In the genomic region with DNA sequence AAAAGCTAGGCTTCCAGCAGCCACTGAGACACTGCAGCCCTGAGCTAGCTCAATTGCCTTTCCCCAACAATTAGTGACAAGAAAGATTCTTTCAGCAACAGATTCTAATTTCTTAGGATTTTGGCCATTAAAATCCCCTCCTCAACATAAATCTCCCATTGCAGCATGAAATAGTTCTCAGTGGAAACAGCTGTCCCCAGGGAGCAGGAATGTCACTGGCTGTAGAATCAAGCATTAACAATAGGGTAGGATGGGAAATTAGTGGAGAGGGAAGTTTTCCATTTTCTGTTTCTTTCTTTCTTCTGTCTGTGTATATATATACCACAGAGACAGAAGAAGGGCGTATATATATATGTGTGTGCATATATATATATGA, we compare ENCODE assay signal across 11 mouse cellular contexts. TPM values are rescaled to one million over a fixed set of nuclear protein-coding genes. Genes with fewer than 3 reads are reported as not detected.
A peak's percentile ranks its signal among the peaks of the same experiment; 100 is the strongest.
DNase-seq lines count a peak whose midpoint lies in the region; ATAC-seq and TF ChIP-seq lines count a peak whose summit lies in the region.
"Had no signal": no experiment of that assay in that cellular context is flagged by ENCODE, and none has a peak within 500 bp of the region (broad histone marks: within the 10 kb centered on the region; RNA-seq: fewer than 3 reads in every experiment).

No protein-coding gene starts in this region.

- ATAC-seq in forebrain, embryonic 16.5 days, result no peak
- no peak for ATAC-seq in forebrain, embryonic 11.5 days (replicated peaks; ENCODE audit: low FRiP score)
- ATAC-seq: forebrain, embryonic 15.5 days had no signal

- no peaks in the 10 kb centered on the region for H3K9me3 ChIP-seq in forebrain, embryonic 16.5 days (ENCODE audit: control insufficient read depth, low read length)
- H3K9me3 ChIP-seq in forebrain, embryonic 11.5 days (ENCODE audit: control insufficient read depth, low read length), result no peaks in the 10 kb centered on the region
- H3K9me3 ChIP-seq: forebrain, embryonic 15.5 days; midbrain, embryonic 12.5 days had no signal

- no peaks in the 10 kb centered on the region for H3K36me3 ChIP-seq in kidney, adult 2 months (ENCODE audit: control insufficient read depth, insufficient read depth, low read length)
- no peaks in the 10 kb centered on the region for H3K36me3 ChIP-seq in forebrain, embryonic 16.5 days (ENCODE audit: control insufficient read depth, insufficient read depth)
- no peaks in the 10 kb centered on the region for H3K36me3 ChIP-seq in forebrain, embryonic 11.5 days (ENCODE audit: control insufficient read depth, insufficient read depth, low read length)
- H3K36me3 ChIP-seq: forebrain, embryonic 15.5 days; midbrain, embryonic 12.5 days had no signal

- no peak overlapping the region for H3K4me3 ChIP-seq in kidney, adult 2 months (ENCODE audit: insufficient read depth, low read depth, low read length)
- no peak overlapping the region for H3K4me3 ChIP-seq in brown adipose tissue, adult 24 weeks (ENCODE audit: insufficient read depth, low read depth, low read length)
- H3K4me3 ChIP-seq in embryonic fibroblast, embryonic 13.5 days (ENCODE audit: insufficient read depth, low read length), result no peak overlapping the region
- H3K4me3 ChIP-seq in forebrain, embryonic 16.5 days (replicated peaks; ENCODE audit: low read length), result no peak overlapping the region
- no peak overlapping the region for H3K4me3 ChIP-seq in forebrain, embryonic 11.5 days (ENCODE audit: low read depth, low read length)
- H3K4me3 ChIP-seq: forebrain, embryonic 15.5 days; midbrain, embryonic 12.5 days had no signal

- peak; percentile 66 for DNase-seq in kidney, adult 2 months
- DNase-seq in kidney, adult 18-20 months, result no peak
- peak; percentile 59 to 61 for DNase-seq in kidney, postnatal 25 days
- no peak for DNase-seq in thymus, postnatal 14 days
- DNase-seq in forebrain, embryonic 11.5 days (ENCODE audit: low spot score), result no peak
- DNase-seq: thymus, postnatal 36 days had no signal

- H3K9ac ChIP-seq in forebrain, embryonic 16.5 days (replicated peaks; ENCODE audit: low read depth, low read length), result no peak overlapping the region
- no peak overlapping the region for H3K9ac ChIP-seq in forebrain, embryonic 11.5 days (ENCODE audit: low read length)
- H3K9ac ChIP-seq: forebrain, embryonic 15.5 days; midbrain, embryonic 12.5 days had no signal

- no peak overlapping the region for H3K4me2 ChIP-seq in forebrain, embryonic 16.5 days (ENCODE audit: low read length)
- H3K4me2 ChIP-seq in forebrain, embryonic 11.5 days (ENCODE audit: low read depth, low read length, severe bottlenecking), result no peak overlapping the region
- H3K4me2 ChIP-seq: forebrain, embryonic 15.5 days; midbrain, embryonic 12.5 days had no signal

- peak overlapping the region; percentile 99 for H3K27ac ChIP-seq in kidney, adult 2 months (ENCODE audit: insufficient read depth, low read depth, low read length)
- peak overlapping the region; percentile 100 for H3K27ac ChIP-seq in brown adipose tissue, adult 24 weeks (replicated peaks; ENCODE audit: low read depth, low read length)
- peak overlapping the region; percentile 53; the same call in 1 of the 2 replicates for H3K27ac ChIP-seq in embryonic fibroblast, embryonic 13.5 days (ENCODE audit: insufficient read depth, low read length)
- H3K27ac ChIP-seq in forebrain, embryonic 16.5 days (ENCODE audit: low read length), result no peak overlapping the region
- H3K27ac ChIP-seq in forebrain, embryonic 11.5 days (ENCODE audit: low read depth, low read length), result no peak overlapping the region
- H3K27ac ChIP-seq: midbrain, embryonic 12.5 days had no signal

- no peak for TF ChIP-seq CTCF in kidney, adult 2 months (conservative IDR thresholded peaks at IDR 0.05; ENCODE audit: insufficient read depth, insufficient read length, low read depth, low read length)
- TF ChIP-seq CTCF in embryonic fibroblast, embryonic 13.5 days (IDR thresholded peaks at IDR 0.05; ENCODE audit: borderline replicate concordance, insufficient read depth, low read length), result no peak

- no peaks in the 10 kb centered on the region for H3K27me3 ChIP-seq in kidney, adult 2 months (replicated peaks; ENCODE audit: control insufficient read depth, insufficient read depth, low read length)
- H3K27me3 ChIP-seq in forebrain, embryonic 16.5 days (replicated peaks; ENCODE audit: control insufficient read depth, insufficient read depth, low read length), result no peaks in the 10 kb centered on the region
- H3K27me3 ChIP-seq in forebrain, embryonic 11.5 days (ENCODE audit: control insufficient read depth, insufficient read depth, low read length), result no peaks in the 10 kb centered on the region
- H3K27me3 ChIP-seq: forebrain, embryonic 15.5 days; midbrain, embryonic 12.5 days had no signal

- TF ChIP-seq POLR2A in kidney, adult 2 months (IDR thresholded peaks at IDR 0.05; ENCODE audit: low read depth, low read length), result no peak
- TF ChIP-seq POLR2A in embryonic fibroblast, embryonic 13.5 days (IDR thresholded peaks at IDR 0.05; ENCODE audit: low read depth, low read length), result no peak

- peaks cover 14% of the 10 kb centered on the region for H3K4me1 ChIP-seq in kidney, adult 2 months (ENCODE audit: control insufficient read depth, insufficient read depth, low read length)
- H3K4me1 ChIP-seq in brown adipose tissue, adult 24 weeks (ENCODE audit: control insufficient read depth, insufficient read depth, insufficient read length, low read length), result peaks cover 53% of the 10 kb centered on the region
- peaks cover 20% of the 10 kb centered on the region for H3K4me1 ChIP-seq in embryonic fibroblast, embryonic 13.5 days (ENCODE audit: control insufficient read depth, insufficient read depth, low read length)
- H3K4me1 ChIP-seq in forebrain, embryonic 16.5 days (replicated peaks; ENCODE audit: control insufficient read depth, insufficient read depth, low read length), result no peaks in the 10 kb centered on the region; the same call in 1 of the 2 replicates
- H3K4me1 ChIP-seq in forebrain, embryonic 11.5 days (replicated peaks; ENCODE audit: control insufficient read depth, insufficient read depth, low read length), result peaks cover 6% of the 10 kb centered on the region; the same call in 1 of the 2 replicates

- 71% methylated on average over 1 of the region's 1 CpGs for WGBS in kidney, adult 2 months
- 82% methylated on average over 1 of the region's 1 CpGs for WGBS in forebrain, embryonic 16.5 days
- 86% methylated on average over 1 of the region's 1 CpGs for WGBS in forebrain, embryonic 11.5 days

RNA-seq across cellular contexts. Expression of gene Zfp366, which starts 53.2 kb away (rescaled TPM):
- 3.1 and 4.3 TPM in 2 replicates for polyA plus RNA-seq in kidney, adult 2 months (2012; rRNA removed)
- polyA plus RNA-seq in brown adipose tissue, adult 24 weeks (2012; ENCODE audit: insufficient read depth, insufficient read length, missing spikeins), result 2.8 and 6.6 TPM in 2 replicates
- polyA plus RNA-seq in embryonic fibroblast, embryonic 13.5 days (2011; ENCODE audit: insufficient read length, low read depth, missing spikeins), result not detected in 2 replicates
- polyA plus RNA-seq in forebrain, embryonic 16.5 days (2015; fragmentation: Nextera tagmentation; extraction: Ambion mirVana), result 0.56 and 0.86 TPM in 2 replicates
- polyA plus RNA-seq in forebrain, embryonic 11.5 days (2014; fragmentation: Nextera tagmentation; extraction: Ambion mirVana), result 0.72 and 0.73 TPM in 2 replicates

Comparison
In these comparisons a context has a peak if more than half of its experiments do, and no peak if none do; other contexts are left out.
1. DNase-seq: peak in kidney, adult 2 months (single experiment) and kidney, postnatal 25 days (2 of 2); none in kidney, adult 18-20 months (single experiment), thymus, postnatal 14 days (single experiment) and forebrain, embryonic 11.5 days (single experiment).
2. H3K27ac ChIP-seq: peak in kidney, adult 2 months (single experiment), brown adipose tissue, adult 24 weeks (single experiment) and embryonic fibroblast, embryonic 13.5 days (single experiment); none in forebrain, embryonic 16.5 days (single experiment) and forebrain, embryonic 11.5 days (single experiment).